Mouse (Mus musculus) hematopoietic stem cell, adult 5-6 weeks (primary cell): Measurements from ENCODE around the gene Sort1. TPM values are rescaled to one million over a fixed set of nuclear protein-coding genes. Genes with fewer than 3 reads are reported as not detected.

Source experiments
- ATAC-seq, 2 experiments: fragments of 125-278 bp in 1 of 2; replicated peaks in 1 of 2; 2 replicates each; pipeline ENCODE4 v1.8.0; 2016 to 2017; ENCODE audit warnings: inconsistent platforms in 2 of 2, mild to moderate bottlenecking in 2 of 2, moderate number of reproducible peaks in 2 of 2, low read depth in 1 of 2, moderate TSS enrichment in 1 of 2; ENCODE audit not compliant: low FRiP score in 2 of 2, poor library complexity in 2 of 2, severe bottlenecking in 2 of 2, insufficient read depth in 1 of 2, low TSS enrichment in 1 of 2
- total RNA-seq: library from RNA; stranded (forward); fragments of 172-1452, 232-1000 nt; gene quantifications from 2 replicates; pipeline ENCODE4 v1.2.3, GENCODE M21; 2017

The Sort1 gene
- total RNA-seq, 1 experiment from 2014 or later, result 26.6 TPM

GRCm38 (mm10) chr3:108289311-108290130 lies 5.6 kb downstream of the Sort1 start:
- ATAC-seq, result no peak

- ATAC-seq, result no peak
Observed at GRCm38 (mm10) chr3:108291036-108291799, 7.3 kb downstream of the Sort1 start.

- ATAC-seq, result no peak
Observed at GRCm38 (mm10) chr3:108294398-108294797, 10.5 kb downstream of the Sort1 start.

GRCm38 (mm10) chr3:108295379-108296219 lies 11.7 kb downstream of the Sort1 start:
- ATAC-seq, result peak; percentile 54 to 63; a peak in 2 of 4 replicates

GRCm38 (mm10) chr3:108296220-108297049 lies 12.6 kb downstream of the Sort1 start:
- ATAC-seq, result peak; percentile 38 to 66

- no peak for ATAC-seq
Observed at GRCm38 (mm10) chr3:108297050-108297419, 13.2 kb downstream of the Sort1 start.

GRCm38 (mm10) chr3:108297603-108298553 lies 14.0 kb downstream of the Sort1 start:
- ATAC-seq, result no peak

- no peak for ATAC-seq
Observed at GRCm38 (mm10) chr3:108300455-108301030, 16.7 kb downstream of the Sort1 start.

GRCm38 (mm10) chr3:108303683-108304082 lies 19.8 kb downstream of the Sort1 start:
- no peak for ATAC-seq

- ATAC-seq, result no peak
Observed at GRCm38 (mm10) chr3:108304747-108305146, 20.9 kb downstream of the Sort1 start.

- peak in 1 of 2 experiments; percentile 56; a peak in 1 of 4 replicates for ATAC-seq
Observed at GRCm38 (mm10) chr3:108306387-108306786, 22.5 kb downstream of the Sort1 start.

- no peak for ATAC-seq
Observed at GRCm38 (mm10) chr3:108307485-108307884, 23.6 kb downstream of the Sort1 start.

GRCm38 (mm10) chr3:108310921-108311341 lies 27.0 kb downstream of the Sort1 start:
- no peak for ATAC-seq

GRCm38 (mm10) chr3:108311688-108312087 lies 27.8 kb downstream of the Sort1 start:
- no peak for ATAC-seq

- ATAC-seq, result no peak
Observed at GRCm38 (mm10) chr3:108312414-108312813, 28.5 kb downstream of the Sort1 start.

- ATAC-seq, result no peak
Observed at GRCm38 (mm10) chr3:108313138-108313537, 29.3 kb downstream of the Sort1 start.
